Mouse (Mus musculus): ENCODE results near the gene Sec22c. TPM values are rescaled to one million over a fixed set of nuclear protein-coding genes. Genes with fewer than 3 reads are reported as not detected.

Sec22c gene
- polyA plus RNA-seq, 1 experiment from 2014 or later = 15.4 TPM

- 5% methylated on average over 37 of the region's 37 CpGs for WGBS
Observed at GRCm38 (mm10) chr9:121709898-121710583, 4.8 kb upstream of the Sec22c start, which contains the start of gene Ss18l2. Gene Ss18l2 (plus strand): TSS chr9:121710329.

GRCm38 (mm10) chr9:121708506-121709486 is 3.5 kb upstream of the Sec22c start:
- H3K27me3 ChIP-seq = peaks cover 2% of the 10 kb centered on the region; the same call in 1 of the 2 replicates
- 67% methylated on average over 7 of the region's 7 CpGs for WGBS
- H3K4me1 ChIP-seq = peaks cover 34% of the 10 kb centered on the region
- no peak for ATAC-seq (ENCODE audit: low FRiP score, low read depth)
- H3K4me2 ChIP-seq (replicated peaks) = no peak overlapping the region
- no peak overlapping the region for H3K9ac ChIP-seq
- H3K27ac ChIP-seq = no peak overlapping the region
- peaks cover 16% of the 10 kb centered on the region for H3K36me3 ChIP-seq
- no peaks in the 10 kb centered on the region for H3K9me3 ChIP-seq
- H3K4me3 ChIP-seq = no peak overlapping the region

More at GRCm38 (mm10) chr9:121709898-121710583, 4.8 kb upstream of the Sec22c start, which contains the start of gene Ss18l2:
- Histone ChIP-seq H3K9me3 (no peaks in the 10 kb centered on the region), H3K27me3 (peaks cover 2% of the 10 kb centered on the region; the same call in 1 of the 2 replicates), H3K4me1 (peaks cover 27% of the 10 kb centered on the region), H3K9ac (peak within 1 kb of the TSS; percentile 95), H3K4me2 (replicated peaks) (peak within 1 kb of the TSS; percentile 89), H3K4me3 (peak within 1 kb of the TSS; percentile 78), H3K27ac (peak within 1 kb of the TSS; percentile 80), H3K36me3 (peaks cover 17% of the 10 kb centered on the region)
- peak; percentile 100 for ATAC-seq (ENCODE audit: low FRiP score, low read depth)

DNA sequence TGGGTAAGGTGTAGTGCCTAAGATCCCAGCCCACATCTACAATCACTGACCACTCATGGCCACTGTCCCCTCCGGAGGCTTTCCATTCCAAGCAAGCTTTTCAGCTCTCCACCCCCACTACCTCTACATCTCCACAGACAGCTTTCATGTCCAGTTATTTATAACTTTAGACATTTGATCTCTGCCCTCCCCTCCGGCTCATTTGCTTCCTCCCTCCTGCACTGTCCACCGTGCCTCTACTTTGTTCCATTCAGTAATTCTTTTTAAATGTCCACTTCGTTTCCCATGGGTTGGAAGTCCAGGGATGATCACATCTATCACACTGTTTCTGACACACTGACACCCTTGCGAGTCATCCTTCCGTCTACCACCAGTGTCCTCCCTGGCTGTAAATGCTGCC is 2.5 kb upstream of the Sec22c start:
- peaks cover 2% of the 10 kb centered on the region; the same call in 1 of the 2 replicates for H3K27me3 ChIP-seq
- no peaks in the 10 kb centered on the region for H3K9me3 ChIP-seq
- no peak for ATAC-seq (ENCODE audit: low FRiP score, low read depth)
- H3K36me3 ChIP-seq = peaks cover 6% of the 10 kb centered on the region
- H3K27ac ChIP-seq = no peak overlapping the region
- no peak overlapping the region for H3K9ac ChIP-seq
- peaks cover 39% of the 10 kb centered on the region for H3K4me1 ChIP-seq
- no peak overlapping the region for H3K4me3 ChIP-seq
- 49% methylated on average over 6 of the region's 6 CpGs for WGBS
- H3K4me2 ChIP-seq (replicated peaks) = no peak overlapping the region

DNA sequence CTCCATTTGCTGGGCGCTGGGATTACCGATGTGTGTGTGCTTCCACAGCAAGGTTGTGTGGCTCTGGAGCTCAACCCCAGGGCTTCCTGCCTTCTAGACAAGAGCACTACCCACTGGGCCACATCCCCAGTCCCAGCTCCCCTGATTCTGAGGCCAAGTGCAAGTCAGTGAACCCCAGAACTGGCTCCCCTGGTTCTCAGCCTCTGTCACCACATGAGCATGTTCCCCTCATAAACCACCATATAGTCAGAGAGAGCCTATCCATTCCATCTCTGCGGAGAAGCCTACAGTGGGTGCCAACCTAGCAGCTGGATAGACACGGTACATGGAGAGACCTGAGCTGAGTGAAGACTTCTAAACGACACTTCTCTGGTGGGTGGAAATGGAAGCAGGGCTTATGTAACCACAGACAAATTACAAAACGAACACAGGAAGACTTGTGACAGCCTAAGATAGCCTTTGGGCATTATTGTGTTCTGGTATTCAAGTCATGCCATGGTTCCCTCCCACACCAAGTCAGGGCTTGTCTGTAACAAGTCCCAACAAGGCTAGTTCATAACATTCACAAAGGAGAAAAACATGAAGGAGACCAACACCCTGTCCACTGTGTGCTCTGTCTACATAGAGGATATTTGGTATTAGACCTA is 862 bp upstream of the Sec22c start:
- Histone ChIP-seq H3K27me3 (peaks cover 2% of the 10 kb centered on the region; the same call in 1 of the 2 replicates), H3K4me1 (peaks cover 29% of the 10 kb centered on the region), H3K27ac (no peak overlapping the region), H3K4me3 (no peak overlapping the region), H3K9me3 (no peaks in the 10 kb centered on the region), H3K4me2 (replicated peaks) (peak overlapping the region; percentile 93; the same call in 1 of the 2 replicates), H3K9ac (no peak overlapping the region), H3K36me3 (no peaks in the 10 kb centered on the region)
- ATAC-seq (ENCODE audit: low FRiP score, low read depth) = no peak
- 78% methylated on average over 6 of the region's 6 CpGs for WGBS

DNA sequence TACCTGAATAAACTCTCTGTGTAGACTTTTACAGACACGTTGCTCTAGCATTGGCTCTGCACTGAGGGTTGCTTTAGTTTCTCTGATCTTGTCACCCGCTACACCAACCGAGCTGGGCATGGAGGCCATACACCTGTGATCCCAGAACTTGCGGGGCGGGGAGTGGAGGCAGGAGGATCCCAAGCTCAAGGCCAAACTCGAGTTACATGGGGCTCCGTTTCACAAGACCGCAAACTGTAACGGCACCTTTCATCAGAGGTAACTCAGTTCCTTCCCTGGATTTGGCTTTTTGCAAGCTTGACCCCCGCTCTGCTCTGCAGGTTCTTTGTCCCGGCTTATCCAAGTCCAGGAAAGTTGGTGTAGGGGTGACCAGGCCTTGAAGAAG is 1.0 kb downstream of the Sec22c start:
- peaks cover 21% of the 10 kb centered on the region for H3K4me1 ChIP-seq
- H3K27me3 ChIP-seq = peaks cover 2% of the 10 kb centered on the region; the same call in 1 of the 2 replicates
- H3K27ac ChIP-seq = no peak overlapping the region
- peak overlapping the region; percentile 82 for H3K4me3 ChIP-seq
- no peak for ATAC-seq (ENCODE audit: low FRiP score, low read depth)
- WGBS = 32% methylated on average over 11 of the region's 11 CpGs
- no peaks in the 10 kb centered on the region for H3K9me3 ChIP-seq
- H3K9ac ChIP-seq = peak overlapping the region; percentile 80
- peaks cover 4% of the 10 kb centered on the region for H3K36me3 ChIP-seq
- H3K4me2 ChIP-seq (replicated peaks) = peak overlapping the region; percentile 93

- Histone ChIP-seq H3K9ac (no peak overlapping the region), H3K4me2 (replicated peaks) (no peak overlapping the region), H3K4me1 (no peaks in the 10 kb centered on the region), H3K9me3 (peaks cover 7% of the 10 kb centered on the region), H3K27ac (no peak overlapping the region), H3K36me3 (peaks cover 50% of the 10 kb centered on the region), H3K27me3 (no peaks in the 10 kb centered on the region), H3K4me3 (no peak overlapping the region)
- ATAC-seq (ENCODE audit: low FRiP score, low read depth) = no peak
- WGBS = 95% methylated on average over 1 of the region's 1 CpGs
Observed at GRCm38 (mm10) chr9:121697150-121698049, 7.9 kb downstream of the Sec22c start.

DNA sequence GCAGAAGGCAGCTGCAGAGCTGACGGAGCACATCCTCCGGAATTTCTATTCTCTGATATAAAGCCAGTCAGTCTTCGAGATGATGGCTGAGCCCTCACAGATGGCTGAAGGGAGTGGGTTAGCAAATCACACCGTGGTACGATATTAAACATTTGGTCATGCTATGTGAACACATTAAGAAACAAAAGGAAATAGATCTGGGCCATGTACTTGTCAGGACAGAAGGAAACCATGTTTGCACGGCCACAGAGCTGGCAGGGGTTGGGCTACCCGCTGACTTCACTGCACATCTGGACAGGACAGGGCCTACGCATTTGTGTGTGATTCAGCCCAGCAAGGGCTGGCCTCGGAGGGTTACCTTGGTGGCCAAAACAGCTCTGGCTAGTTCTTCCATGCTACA is 8.7 kb downstream of the Sec22c start:
- no peak overlapping the region for H3K9ac ChIP-seq
- WGBS = 94% methylated on average over 9 of the region's 9 CpGs
- H3K4me1 ChIP-seq = no peaks in the 10 kb centered on the region
- no peak overlapping the region for H3K27ac ChIP-seq
- H3K4me2 ChIP-seq (replicated peaks) = no peak overlapping the region
- no peaks in the 10 kb centered on the region for H3K27me3 ChIP-seq
- peaks cover 7% of the 10 kb centered on the region for H3K9me3 ChIP-seq
- H3K36me3 ChIP-seq = peaks cover 58% of the 10 kb centered on the region
- ATAC-seq (ENCODE audit: low FRiP score, low read depth) = no peak
- no peak overlapping the region for H3K4me3 ChIP-seq

- H3K4me3 ChIP-seq = no peak overlapping the region
- H3K27ac ChIP-seq = no peak overlapping the region
- ATAC-seq (ENCODE audit: low FRiP score, low read depth) = no peak
- no peak overlapping the region for H3K9ac ChIP-seq
- H3K36me3 ChIP-seq = peaks cover 77% of the 10 kb centered on the region
- no peak overlapping the region for H3K4me2 ChIP-seq (replicated peaks)
- peaks cover 7% of the 10 kb centered on the region for H3K9me3 ChIP-seq
- no peaks in the 10 kb centered on the region for H3K4me1 ChIP-seq
- 76% methylated on average over 12 of the region's 12 CpGs for WGBS
- H3K27me3 ChIP-seq = no peaks in the 10 kb centered on the region
Observed at GRCm38 (mm10) chr9:121694736-121695135, 10.6 kb downstream of the Sec22c start.

- Histone ChIP-seq H3K4me1 (no peaks in the 10 kb centered on the region), H3K9ac (no peak overlapping the region), H3K4me2 (replicated peaks) (no peak overlapping the region), H3K27ac (no peak overlapping the region), H3K36me3 (peaks cover 76% of the 10 kb centered on the region), H3K9me3 (no peaks in the 10 kb centered on the region), H3K27me3 (no peaks in the 10 kb centered on the region), H3K4me3 (no peak overlapping the region)
- 88% methylated on average over 7 of the region's 7 CpGs for WGBS
- ATAC-seq (ENCODE audit: low FRiP score, low read depth) = no peak
Observed at GRCm38 (mm10) chr9:121690734-121691133, 14.6 kb downstream of the Sec22c start.

GRCm38 (mm10) chr9:121690200-121690651 is 15.1 kb downstream of the Sec22c start:
- no peaks in the 10 kb centered on the region for H3K9me3 ChIP-seq
- H3K9ac ChIP-seq = no peak overlapping the region
- H3K4me3 ChIP-seq = no peak overlapping the region
- no peak overlapping the region for H3K27ac ChIP-seq
- H3K4me2 ChIP-seq (replicated peaks) = no peak overlapping the region
- H3K4me1 ChIP-seq = no peaks in the 10 kb centered on the region
- H3K27me3 ChIP-seq = no peaks in the 10 kb centered on the region
- WGBS = 78% methylated on average over 15 of the region's 15 CpGs
- H3K36me3 ChIP-seq = peaks cover 76% of the 10 kb centered on the region
- no peak for ATAC-seq (ENCODE audit: low FRiP score, low read depth)

DNA sequence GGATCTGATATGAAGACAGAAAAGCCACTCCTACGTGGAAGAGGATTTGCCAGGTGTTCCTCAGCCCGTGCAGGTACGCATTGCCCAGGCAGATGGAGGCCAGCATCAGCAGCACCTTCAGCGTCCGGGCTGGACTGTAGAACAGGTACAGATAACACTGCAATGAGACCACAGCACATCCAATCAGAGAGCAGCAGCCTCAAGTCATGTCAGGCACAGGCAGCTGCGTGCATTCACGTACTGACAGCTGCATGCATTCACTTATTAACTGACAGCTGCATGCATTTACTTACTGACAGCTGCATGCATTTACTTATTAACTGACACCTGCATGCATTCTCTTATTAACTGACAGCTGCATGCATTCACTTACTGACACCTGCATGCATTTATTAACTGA is 20.6 kb downstream of the Sec22c start:
- H3K4me2 ChIP-seq (replicated peaks) = no peak overlapping the region
- no peaks in the 10 kb centered on the region for H3K9me3 ChIP-seq
- peaks cover 60% of the 10 kb centered on the region for H3K36me3 ChIP-seq
- ATAC-seq (ENCODE audit: low FRiP score, low read depth) = no peak
- H3K27me3 ChIP-seq = no peaks in the 10 kb centered on the region
- H3K4me3 ChIP-seq = no peak overlapping the region
- H3K4me1 ChIP-seq = no peaks in the 10 kb centered on the region
- H3K27ac ChIP-seq = no peak overlapping the region
- WGBS = 71% methylated on average over 7 of the region's 7 CpGs
- H3K9ac ChIP-seq = no peak overlapping the region

Data from limb, embryonic 13.5 days (tissue).